Mouse (Mus musculus) forebrain, embryonic 14.5 days (tissue): ENCODE measurements around the gene Mrap. TPM values are rescaled to one million over a fixed set of nuclear protein-coding genes. Genes with fewer than 3 reads are reported as not detected.

Source experiments
- ATAC-seq: fragments of 200-750 bp; cut with Nextera tagmentation; 2 replicates; pipeline ENCODE4 v1.8.0; 2017; ENCODE audit warnings: mild to moderate bottlenecking, moderate library complexity
- DNase-seq: peaks from one replicate; pipeline ENCODE4 v3.0.0-alpha.2; 2015; ENCODE audit warnings: low spot score
- H3K27ac ChIP-seq: fragments of 300-500 bp; sonication (generic); 2 replicates; pipeline ENCODE4 v1.5.1; 2014; ENCODE audit warnings: low read depth, mild to moderate bottlenecking, control low read depth, low read length, moderate library complexity
- H3K27me3 ChIP-seq: fragments of 300-500 bp; sonication (generic); replicated peaks from 2 replicates; pipeline ENCODE4 v1.6.1; 2014; ENCODE audit warnings: low read length, control low read depth, mixed read lengths; ENCODE audit not compliant: control insufficient read depth, insufficient read depth
- H3K36me3 ChIP-seq: fragments of 300-500 bp; sonication (generic); 2 replicates; pipeline ENCODE4 v1.6.1; 2014; ENCODE audit warnings: low read length, control low read depth; ENCODE audit not compliant: control insufficient read depth, insufficient read depth
- H3K4me1 ChIP-seq: fragments of 300-500 bp; sonication (generic); 2 replicates; pipeline ENCODE4 v1.6.1; 2014; ENCODE audit warnings: antibody characterized with exemption, low read length, control low read depth; ENCODE audit not compliant: control insufficient read depth, insufficient read depth
- H3K4me2 ChIP-seq: fragments of 300-500 bp; sonication (generic); 2 replicates; pipeline ENCODE4 v1.6.1; 2014; ENCODE audit warnings: mild to moderate bottlenecking, control low read depth, low read length
- H3K4me3 ChIP-seq: fragments of 300-500 bp; sonication (generic); 2 replicates; pipeline ENCODE4 v1.5.1; 2014; ENCODE audit warnings: low read depth, low read length, control low read depth
- H3K9ac ChIP-seq: fragments of 300-500 bp; sonication (generic); 2 replicates; pipeline ENCODE4 v1.6.1; 2014; ENCODE audit warnings: mild to moderate bottlenecking, low read length, control low read depth, moderate library complexity
- H3K9me3 ChIP-seq: fragments of 300-500 bp; sonication (generic); replicated peaks from 2 replicates; pipeline ENCODE4 v1.6.1; 2016; ENCODE audit warnings: low read length, control low read depth, mixed read lengths; ENCODE audit not compliant: control insufficient read depth
- WGBS: fragments of 180-500 bp; shearing (Covaris S2); extraction: QIAGEN DNeasy Blood & Tissue Kit; methylation state at CpG from one replicate; pipeline ENCODE4 v1.1.7; 2014; 5-methylcytosine and 5-hydroxymethylcytosine counted together
- polyA plus RNA-seq: library from polyadenylated mRNA; unstranded; fragments of >200 nt; fragmentation: Nextera tagmentation; extraction: Ambion mirVana; gene quantifications from 2 replicates; pipeline ENCODE4 v1.2.1, GENCODE M21; 2014

Gene Mrap
- 0.23 TPM in 1 of 2 replicates, not detected in the other for polyA plus RNA-seq

GRCm38 (mm10) chr16:90738092-90738956, at the start of gene Mrap:
Gene Mrap, plus strand, starts transcription at chr16:90738207.
- H3K9me3 ChIP-seq: no peaks in the 10 kb centered on the region

DNA sequence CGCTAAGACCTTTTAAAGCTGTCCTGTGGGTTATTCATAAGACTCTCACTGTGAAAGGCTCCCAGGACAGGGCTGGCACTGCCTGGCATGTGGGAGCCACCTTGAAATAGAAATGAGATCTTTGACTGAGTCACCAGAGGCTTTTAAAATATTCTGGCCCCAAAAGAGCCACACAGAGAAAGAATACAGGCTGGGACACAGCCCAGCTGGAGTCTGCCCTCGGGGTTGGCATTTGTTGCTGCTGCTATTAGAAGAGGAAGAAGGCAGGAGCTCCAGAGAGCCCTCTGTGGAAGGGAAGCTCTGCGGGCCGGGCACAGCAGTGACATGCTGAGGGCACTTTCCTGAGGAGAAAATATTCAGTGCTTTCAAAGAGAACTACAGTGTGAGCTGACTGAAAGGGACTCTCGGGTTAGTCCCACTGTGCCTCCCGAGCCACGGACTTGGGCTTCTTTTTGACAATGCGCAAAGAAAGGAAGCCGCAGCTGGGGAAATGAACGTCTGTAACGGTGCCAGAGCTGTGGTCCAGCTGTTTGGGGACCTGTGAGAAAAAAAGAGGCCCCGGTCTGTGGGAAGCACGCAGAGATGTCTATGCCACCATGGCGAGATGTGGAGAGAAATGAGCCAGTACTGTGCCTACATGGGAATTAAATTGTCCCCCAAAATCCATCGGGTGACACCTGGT, 45.2 kb upstream of the Mrap start:
- Histone ChIP-seq H3K9me3 (no peaks in the 10 kb centered on the region), H3K4me2 (no peak overlapping the region), H3K36me3 (no peaks in the 10 kb centered on the region), H3K27me3 (no peaks in the 10 kb centered on the region), H3K4me1 (no peaks in the 10 kb centered on the region; the same call in 1 of the 2 replicates), H3K9ac (no peak overlapping the region), H3K4me3 (no peak overlapping the region), H3K27ac (no peak overlapping the region)
- WGBS: 66% methylated on average over 15 of the region's 15 CpGs
- peak; percentile 23; the same call in 1 of the 2 replicates for ATAC-seq
- DNase-seq: no peak

More at GRCm38 (mm10) chr16:90738092-90738956, at the start of gene Mrap:
- H3K36me3 ChIP-seq: no peaks in the 10 kb centered on the region
- no peak within 1 kb of the TSS for H3K4me3 ChIP-seq
- no peak within 1 kb of the TSS for H3K27ac ChIP-seq
- 91% methylated on average over 26 of the region's 26 CpGs for WGBS
- no peaks in the 10 kb centered on the region for H3K27me3 ChIP-seq
- no peaks in the 10 kb centered on the region for H3K4me1 ChIP-seq
- DNase-seq (no peak), ATAC-seq (no peak)
- H3K4me2 ChIP-seq: no peak within 1 kb of the TSS
- H3K9ac ChIP-seq: no peak within 1 kb of the TSS

- Histone ChIP-seq H3K4me1 (no peaks in the 10 kb centered on the region; the same call in 1 of the 2 replicates), H3K4me3 (no peak overlapping the region), H3K36me3 (no peaks in the 10 kb centered on the region), H3K9me3 (no peaks in the 10 kb centered on the region), H3K4me2 (no peak overlapping the region), H3K9ac (no peak overlapping the region), H3K27ac (no peak overlapping the region), H3K27me3 (no peaks in the 10 kb centered on the region)
- no peak for ATAC-seq
- WGBS: 91% methylated on average over 5 of the region's 5 CpGs
- DNase-seq: no peak
These were observed 44.4 kb upstream of the Mrap start for GRCm38 (mm10) chr16:90693625-90694024.

DNA sequence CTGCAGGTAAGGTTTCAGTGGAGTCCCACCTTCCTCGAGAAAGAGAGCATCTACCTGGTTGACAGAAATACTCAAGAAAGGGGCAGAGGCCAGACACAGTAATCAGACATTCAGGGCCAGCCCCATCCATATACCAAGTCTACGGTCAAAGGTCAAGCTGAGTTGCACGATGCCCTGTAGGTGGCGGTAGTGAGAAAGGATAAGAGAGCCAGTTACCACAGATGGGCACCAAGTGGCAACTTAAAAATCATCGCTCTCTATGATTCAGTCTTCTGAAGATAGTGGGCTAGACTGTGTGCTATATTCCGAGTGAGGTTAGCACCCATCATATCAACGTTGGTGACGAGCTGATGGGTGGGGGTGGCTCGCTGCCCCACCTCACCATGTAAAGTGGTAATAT, 43.3 kb upstream of the Mrap start:
- Histone ChIP-seq H3K4me3 (no peak overlapping the region), H3K9ac (no peak overlapping the region), H3K27me3 (no peaks in the 10 kb centered on the region), H3K4me1 (no peaks in the 10 kb centered on the region; the same call in 1 of the 2 replicates), H3K36me3 (no peaks in the 10 kb centered on the region), H3K9me3 (no peaks in the 10 kb centered on the region), H3K4me2 (no peak overlapping the region), H3K27ac (no peak overlapping the region)
- WGBS: 68% methylated on average over 9 of the region's 9 CpGs
- DNase-seq: peak; percentile 46
- peak; percentile 20; the same call in 1 of the 2 replicates for ATAC-seq

- DNase-seq (no peak), ATAC-seq (peak; percentile 20; the same call in 1 of the 2 replicates)
- no peak overlapping the region for H3K4me3 ChIP-seq
- no peak overlapping the region for H3K4me2 ChIP-seq
- H3K27me3 ChIP-seq: no peaks in the 10 kb centered on the region
- no peaks in the 10 kb centered on the region; the same call in 1 of the 2 replicates for H3K4me1 ChIP-seq
- H3K27ac ChIP-seq: no peak overlapping the region
- no peaks in the 10 kb centered on the region for H3K9me3 ChIP-seq
- H3K9ac ChIP-seq: no peak overlapping the region
- no peaks in the 10 kb centered on the region for H3K36me3 ChIP-seq
- WGBS: 81% methylated on average over 10 of the region's 10 CpGs
These were observed 42.9 kb upstream of the Mrap start for GRCm38 (mm10) chr16:90695121-90695520.

GRCm38 (mm10) chr16:90696306-90696705, 41.7 kb upstream of the Mrap start:
- ATAC-seq: no peak
- no peak overlapping the region for H3K27ac ChIP-seq
- H3K4me2 ChIP-seq: no peak overlapping the region
- no peaks in the 10 kb centered on the region for H3K36me3 ChIP-seq
- no peak overlapping the region for H3K4me3 ChIP-seq
- no peak overlapping the region for H3K9ac ChIP-seq
- 51% methylated on average over 9 of the region's 9 CpGs for WGBS
- no peaks in the 10 kb centered on the region for H3K27me3 ChIP-seq
- H3K9me3 ChIP-seq: no peaks in the 10 kb centered on the region
- DNase-seq: no peak
- no peaks in the 10 kb centered on the region; the same call in 1 of the 2 replicates for H3K4me1 ChIP-seq

DNA sequence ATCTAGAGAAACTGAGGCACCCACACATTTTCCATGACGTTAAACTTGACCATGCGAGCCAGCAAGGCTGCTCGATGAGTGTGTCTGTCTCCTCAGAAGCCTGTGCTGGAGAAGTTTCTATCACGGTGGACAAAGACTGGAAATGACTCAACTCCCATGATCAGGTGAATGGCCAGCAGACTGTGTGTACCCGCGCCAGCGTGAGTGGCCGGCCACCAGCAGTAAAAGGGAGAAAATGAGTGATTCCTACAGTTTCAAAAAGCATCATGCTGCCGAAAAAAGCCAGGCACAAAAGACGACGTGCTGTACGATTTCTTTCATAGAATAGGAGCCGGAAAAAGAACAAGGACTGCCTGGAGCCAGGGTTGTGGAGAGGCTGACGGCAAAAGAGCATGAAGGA, 38.6 kb upstream of the Mrap start:
- Histone ChIP-seq H3K36me3 (no peaks in the 10 kb centered on the region), H3K9me3 (no peaks in the 10 kb centered on the region), H3K4me1 (no peaks in the 10 kb centered on the region), H3K27ac (no peak overlapping the region), H3K27me3 (no peaks in the 10 kb centered on the region), H3K9ac (no peak overlapping the region), H3K4me2 (no peak overlapping the region), H3K4me3 (no peak overlapping the region)
- DNase-seq (no peak), ATAC-seq (no peak)
- 84% methylated on average over 14 of the region's 14 CpGs for WGBS

DNA sequence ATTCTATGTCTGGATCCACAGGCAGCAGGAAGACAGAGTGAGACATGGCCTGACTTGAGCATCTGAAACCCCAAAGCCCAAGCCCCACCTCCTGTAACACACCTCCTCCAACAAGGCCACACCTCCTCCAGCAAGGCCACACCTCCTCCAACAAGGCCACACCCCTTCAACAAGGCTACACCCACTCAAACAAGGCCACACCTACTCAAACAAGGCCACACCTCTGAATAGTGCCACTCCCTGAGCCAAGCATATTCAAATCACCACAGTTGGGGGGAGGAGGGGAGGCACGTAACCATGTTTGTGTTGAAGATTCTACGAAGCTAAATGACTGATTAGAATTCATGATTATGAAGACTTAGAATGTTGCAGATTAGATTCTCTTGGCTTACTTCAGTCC, 36.5 kb upstream of the Mrap start:
- H3K4me3 ChIP-seq: no peak overlapping the region
- ATAC-seq (no peak), DNase-seq (no peak)
- no peak overlapping the region for H3K4me2 ChIP-seq
- no peaks in the 10 kb centered on the region for H3K27me3 ChIP-seq
- no peaks in the 10 kb centered on the region for H3K4me1 ChIP-seq
- H3K36me3 ChIP-seq: no peaks in the 10 kb centered on the region
- H3K9me3 ChIP-seq: no peaks in the 10 kb centered on the region
- H3K9ac ChIP-seq: no peak overlapping the region
- H3K27ac ChIP-seq: no peak overlapping the region
- 89% methylated on average over 2 of the region's 2 CpGs for WGBS

- DNase-seq (no peak), ATAC-seq (no peak)
- no peaks in the 10 kb centered on the region for H3K9me3 ChIP-seq
- no peaks in the 10 kb centered on the region for H3K27me3 ChIP-seq
- no peak overlapping the region for H3K9ac ChIP-seq
- no peaks in the 10 kb centered on the region for H3K36me3 ChIP-seq
- H3K4me3 ChIP-seq: no peak overlapping the region
- H3K4me1 ChIP-seq: no peaks in the 10 kb centered on the region
- no peak overlapping the region for H3K27ac ChIP-seq
- WGBS: 51% methylated on average over 1 of the region's 1 CpGs
- H3K4me2 ChIP-seq: no peak overlapping the region
These were observed 34.4 kb upstream of the Mrap start for GRCm38 (mm10) chr16:90703646-90704045.
